9 mouse cellular contexts compared by ENCODE assay signal in the genomic region with DNA sequence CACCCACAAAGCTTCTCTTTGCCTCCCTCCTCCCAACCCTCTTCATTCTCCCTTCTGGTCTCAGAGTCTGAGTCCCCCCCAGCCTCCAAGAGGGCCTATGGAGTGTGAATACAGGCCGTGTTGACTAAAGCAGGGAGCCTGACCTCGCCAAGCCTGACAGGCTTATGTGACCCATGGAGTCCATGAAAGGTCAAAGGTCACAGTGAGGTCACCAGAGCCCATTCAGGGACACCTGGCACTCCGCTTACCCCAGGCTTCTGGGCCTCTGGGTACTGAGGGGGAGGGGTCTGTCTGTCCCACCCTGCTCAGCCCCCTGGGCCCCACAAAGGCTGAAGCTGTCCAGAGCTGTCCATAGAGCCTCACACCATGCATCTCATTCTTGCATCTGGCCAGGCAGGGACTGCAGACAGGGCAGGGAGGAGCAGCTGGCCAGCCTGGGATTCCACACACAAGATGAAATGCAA. TPM values are rescaled to one million over a fixed set of nuclear protein-coding genes. Genes with fewer than 3 reads are reported as not detected.
DNase-seq lines count a peak whose midpoint lies in the region; ATAC-seq and TF ChIP-seq lines count a peak whose summit lies in the region.
"Had no signal": no experiment of that assay in that cellular context is flagged by ENCODE, and none has a peak within 500 bp of the region (broad histone marks: within the 10 kb centered on the region; RNA-seq: fewer than 3 reads in every experiment).

No protein-coding gene starts in this region.

- peak; percentile 74 for DNase-seq in embryonic facial prominence, embryonic 10.5 days (ENCODE audit: low spot score)
- no peak for DNase-seq in limb, embryonic 14.5 days (ENCODE audit: low spot score)
- DNase-seq in retina, embryonic 14.5 days (ENCODE audit: low spot score), result peak; percentile 73
- DNase-seq in layer of hippocampus, adult 18-20 months (ENCODE audit: low spot score in 2 of 2), result no peak
- DNase-seq in ovary, adult 18-20 months (ENCODE audit: low spot score), result no peak
- DNase-seq in gastrocnemius, postnatal 4 days (ENCODE audit: low spot score in 2 of 2), result no peak
- DNase-seq: heart, adult 18-20 months had no signal

- H3K36me3 ChIP-seq in kidney, embryonic 15.5 days, result no peaks in the 10 kb centered on the region
- H3K36me3 ChIP-seq in kidney, embryonic 16.5 days (ENCODE audit: insufficient read depth, low read length), result no peaks in the 10 kb centered on the region
- H3K36me3 ChIP-seq in embryonic facial prominence, embryonic 10.5 days (replicated peaks), result no peaks in the 10 kb centered on the region
- H3K36me3 ChIP-seq in limb, embryonic 14.5 days (ENCODE audit: control insufficient read depth, insufficient read depth, low read length), result no peaks in the 10 kb centered on the region

- no peak overlapping the region for H3K9ac ChIP-seq in kidney, embryonic 15.5 days
- H3K9ac ChIP-seq in kidney, embryonic 16.5 days (replicated peaks; ENCODE audit: low read length), result no peak overlapping the region
- no peak overlapping the region for H3K9ac ChIP-seq in limb, embryonic 14.5 days (ENCODE audit: low read depth, low read length, severe bottlenecking)

- no peaks in the 10 kb centered on the region for H3K27me3 ChIP-seq in kidney, embryonic 15.5 days
- no peaks in the 10 kb centered on the region for H3K27me3 ChIP-seq in kidney, embryonic 16.5 days (ENCODE audit: insufficient read depth, low read length)
- no peaks in the 10 kb centered on the region for H3K27me3 ChIP-seq in embryonic facial prominence, embryonic 10.5 days (replicated peaks; ENCODE audit: low read depth, poor library complexity, severe bottlenecking)
- H3K27me3 ChIP-seq in limb, embryonic 14.5 days (ENCODE audit: control insufficient read depth, insufficient read depth, low read length), result no peaks in the 10 kb centered on the region

- no peaks in the 10 kb centered on the region for H3K9me3 ChIP-seq in kidney, embryonic 15.5 days (replicated peaks)
- no peaks in the 10 kb centered on the region for H3K9me3 ChIP-seq in kidney, embryonic 16.5 days (ENCODE audit: low read length)
- H3K9me3 ChIP-seq in embryonic facial prominence, embryonic 10.5 days, result no peaks in the 10 kb centered on the region
- H3K9me3 ChIP-seq in limb, embryonic 14.5 days (ENCODE audit: control insufficient read depth, low read length), result no peaks in the 10 kb centered on the region

- no peak overlapping the region for H3K4me3 ChIP-seq in kidney, embryonic 15.5 days (replicated peaks)
- H3K4me3 ChIP-seq in kidney, embryonic 16.5 days (ENCODE audit: low read length), result no peak overlapping the region
- H3K4me3 ChIP-seq in embryonic facial prominence, embryonic 10.5 days, result 0 out of 2 replicates have a peak overlapping the region, but pooled peaks have one; percentile 15
- no peak overlapping the region for H3K4me3 ChIP-seq in limb, embryonic 14.5 days (replicated peaks; ENCODE audit: low read length)

- TF ChIP-seq POLR2A in limb, embryonic 14.5 days (IDR thresholded peaks at IDR 0.05; ENCODE audit: borderline replicate concordance, extremely low read depth, insufficient read depth, insufficient read length), result no peak

- no peak overlapping the region for H3K4me2 ChIP-seq in kidney, embryonic 15.5 days
- no peak overlapping the region for H3K4me2 ChIP-seq in kidney, embryonic 16.5 days (replicated peaks; ENCODE audit: low read depth, low read length)
- H3K4me2 ChIP-seq in limb, embryonic 14.5 days (replicated peaks; ENCODE audit: low read depth, low read length, severe bottlenecking), result no peak overlapping the region

- ATAC-seq in kidney, embryonic 15.5 days (replicated peaks; ENCODE audit: low FRiP score), result peak; percentile 41; the same call in 1 of the 2 replicates
- no peak for ATAC-seq in kidney, embryonic 16.5 days (ENCODE audit: low FRiP score, low TSS enrichment)
- peak; percentile 51 for ATAC-seq in limb, embryonic 14.5 days (ENCODE audit: low FRiP score, low read depth)

- 25% methylated on average over 3 of the region's 3 CpGs for WGBS in kidney, embryonic 15.5 days
- 26% methylated on average over 3 of the region's 3 CpGs for WGBS in kidney, embryonic 16.5 days
- WGBS in embryonic facial prominence, embryonic 10.5 days, result 4% methylated on average over 3 of the region's 3 CpGs
- 42% methylated on average over 3 of the region's 3 CpGs for WGBS in limb, embryonic 14.5 days

- H3K4me1 ChIP-seq in kidney, embryonic 15.5 days, result peaks cover 41% of the 10 kb centered on the region
- H3K4me1 ChIP-seq in kidney, embryonic 16.5 days (ENCODE audit: insufficient read depth, low read length), result peaks cover 38% of the 10 kb centered on the region
- H3K4me1 ChIP-seq in embryonic facial prominence, embryonic 10.5 days, result peaks cover 48% of the 10 kb centered on the region
- H3K4me1 ChIP-seq in limb, embryonic 14.5 days (ENCODE audit: control insufficient read depth, insufficient read depth, low read length), result no peaks in the 10 kb centered on the region

- H3K27ac ChIP-seq in kidney, embryonic 15.5 days, result no peak overlapping the region
- H3K27ac ChIP-seq in kidney, embryonic 16.5 days (ENCODE audit: low read length), result no peak overlapping the region
- H3K27ac ChIP-seq in embryonic facial prominence, embryonic 10.5 days (replicated peaks), result peak overlapping the region; percentile 60
- no peak overlapping the region for H3K27ac ChIP-seq in limb, embryonic 14.5 days (replicated peaks; ENCODE audit: low read depth, low read length)

RNA-seq across cellular contexts. Expression of gene Nuak1, which starts 37.2 kb away (rescaled TPM):
- polyA plus RNA-seq in kidney, embryonic 15.5 days (2015; fragmentation: Nextera tagmentation; extraction: Ambion mirVana), result 3.0 and 3.2 TPM in 2 replicates
- polyA plus RNA-seq in kidney, embryonic 16.5 days (2015; fragmentation: Nextera tagmentation; extraction: Ambion mirVana), result 3.2 and 3.6 TPM in 2 replicates
- polyA plus RNA-seq in embryonic facial prominence, embryonic 10.5 days (2016; fragmentation: Nextera tagmentation; extraction: Ambion mirVana), result 2.4 and 2.7 TPM in 2 replicates
- polyA plus RNA-seq in limb, embryonic 14.5 days (2012; rRNA removed), result 19.6 and 27.4 TPM in 2 replicates
- 3.3 and 3.7 TPM in 2 replicates for polyA plus RNA-seq in limb, embryonic 14.5 days (2014; fragmentation: Nextera tagmentation; extraction: Ambion mirVana)
- 10 to 100 TPM; 62.7 to 66.4 TPM for total RNA-seq in layer of hippocampus, adult 18-20 months (2021)
- total RNA-seq in gastrocnemius, postnatal 4 days (2021), result 10 to 100 TPM; 19.9 to 20.7 TPM

RNA-seq across cellular contexts. Expression of gene Ckap4, which starts 56.2 kb away (rescaled TPM):
- polyA plus RNA-seq in kidney, embryonic 15.5 days (2015; fragmentation: Nextera tagmentation; extraction: Ambion mirVana), result 89.9 and 94.3 TPM in 2 replicates
- 40.0 and 72.4 TPM in 2 replicates for polyA plus RNA-seq in kidney, embryonic 16.5 days (2015; fragmentation: Nextera tagmentation; extraction: Ambion mirVana)
- 61.2 and 61.5 TPM in 2 replicates for polyA plus RNA-seq in embryonic facial prominence, embryonic 10.5 days (2016; fragmentation: Nextera tagmentation; extraction: Ambion mirVana)
- polyA plus RNA-seq in limb, embryonic 14.5 days (2012; rRNA removed), result 143 and 144 TPM in 2 replicates
- 186 and 189 TPM in 2 replicates for polyA plus RNA-seq in limb, embryonic 14.5 days (2014; fragmentation: Nextera tagmentation; extraction: Ambion mirVana)
- total RNA-seq in layer of hippocampus, adult 18-20 months (2021), result 10 to 100 TPM; 18.7 to 19.9 TPM
- 100 to 1,000 TPM; 122 to 138 TPM for total RNA-seq in gastrocnemius, postnatal 4 days (2021)

Comparison
In these comparisons a context has a peak if more than half of its experiments do, and no peak if none do; other contexts are left out.
1. DNase-seq: peak in embryonic facial prominence, embryonic 10.5 days (single experiment) and retina, embryonic 14.5 days (single experiment); none in limb, embryonic 14.5 days (single experiment), layer of hippocampus, adult 18-20 months (0 of 2), ovary, adult 18-20 months (single experiment) and gastrocnemius, postnatal 4 days (0 of 2).